Comparison of ENCODE assay signal across 12 mouse cellular contexts in the genomic region with DNA sequence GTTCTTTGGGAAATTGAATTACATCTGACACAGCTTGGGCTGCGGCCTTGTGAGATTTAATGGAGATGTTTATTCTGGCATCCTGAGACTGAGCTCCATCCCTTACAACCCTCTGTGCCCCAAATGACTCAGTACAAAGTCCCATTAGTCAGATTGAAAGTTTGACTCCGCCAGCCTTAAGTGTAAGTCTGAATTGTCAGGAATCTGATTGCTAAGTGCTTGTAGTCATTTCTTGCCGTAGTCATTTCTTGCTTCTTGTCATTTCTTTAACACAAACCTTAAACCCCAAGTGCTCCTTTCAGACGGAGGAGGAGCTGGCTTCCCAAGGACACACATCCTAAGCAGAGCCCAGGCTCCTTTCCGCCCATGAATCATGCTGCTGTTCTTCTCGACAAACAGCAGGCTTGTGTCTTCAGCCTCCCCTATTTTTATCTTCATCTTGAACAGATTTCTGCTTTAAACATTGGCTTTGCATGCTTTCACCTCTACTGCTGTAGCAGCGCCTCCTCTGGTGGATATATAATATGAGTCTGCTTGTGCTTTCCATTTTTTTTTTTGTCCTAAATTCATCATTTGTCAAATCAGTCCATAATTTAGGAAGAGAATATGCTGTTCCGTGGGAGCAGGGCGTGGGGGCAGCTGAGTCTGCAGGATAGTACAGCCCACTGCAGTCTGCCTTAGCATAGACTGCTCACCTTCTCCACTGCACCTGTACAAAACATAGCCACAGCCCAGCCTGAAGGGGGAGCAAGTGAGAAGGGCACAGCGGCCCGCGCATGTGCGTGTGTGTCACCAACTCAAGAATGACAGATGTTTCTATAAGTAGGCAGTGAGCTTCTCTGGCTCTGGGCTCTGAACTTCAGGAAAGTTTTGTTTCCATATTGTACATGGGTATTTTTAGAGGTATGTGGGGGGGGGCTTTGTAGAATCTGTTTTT.
A peak's percentile ranks its signal among the peaks of the same experiment; 100 is the strongest.
DNase-seq lines count a peak whose midpoint lies in the region; ATAC-seq and TF ChIP-seq lines count a peak whose summit lies in the region.
"Had no signal": no experiment of that assay in that cellular context is flagged by ENCODE, and none has a peak within 500 bp of the region (broad histone marks: within the 10 kb centered on the region; RNA-seq: fewer than 3 reads in every experiment).

No protein-coding gene starts in this region.

- WGBS in kidney, adult 2 months = 82% methylated on average over 13 of the region's 13 CpGs

- intact Hi-C loops in gastrocnemius, postnatal 14 days (cut with DNase I; ENCODE audit: low total_unique reads) = no loop called here

- TF ChIP-seq POLR2A in kidney, adult 2 months (IDR thresholded peaks at IDR 0.05; ENCODE audit: low read depth, low read length) = no peak
- no peak for TF ChIP-seq POLR2A in testis, adult 2 months (IDR thresholded peaks at IDR 0.05; ENCODE audit: control insufficient read depth, low read depth, low read length)

- no peak for ATAC-seq in megakaryocyte-erythroid progenitor cell, adult 5-6 weeks (replicated peaks; ENCODE audit: low FRiP score, low TSS enrichment, poor library complexity, severe bottlenecking)
- ATAC-seq: Patski had no signal

- H3K27ac ChIP-seq in kidney, adult 2 months (ENCODE audit: insufficient read depth, low read depth, low read length) = no peak overlapping the region; the same call in 1 of the 2 replicates
- H3K27ac ChIP-seq in testis, adult 2 months (ENCODE audit: control insufficient read depth, insufficient read depth, low read depth, low read length) = peak overlapping the region; percentile 29; the same call in 1 of the 2 replicates
- H3K27ac ChIP-seq: embryonic facial prominence, embryonic 12.5 days had no signal

- no peak overlapping the region for H3K4me3 ChIP-seq in kidney, adult 2 months (ENCODE audit: insufficient read depth, low read depth, low read length)
- no peak overlapping the region for H3K4me3 ChIP-seq in testis, adult 2 months (ENCODE audit: control insufficient read depth, low read depth, low read length)
- H3K4me3 ChIP-seq: embryonic facial prominence, embryonic 12.5 days had no signal

- H3K27me3 ChIP-seq in kidney, adult 2 months (replicated peaks; ENCODE audit: control insufficient read depth, insufficient read depth, low read length) = no peaks in the 10 kb centered on the region
- H3K27me3 ChIP-seq in testis, adult 2 months (ENCODE audit: control insufficient read depth, insufficient read depth, low read length) = no peaks in the 10 kb centered on the region
- H3K27me3 ChIP-seq: embryonic facial prominence, embryonic 12.5 days; Patski had no signal

- no peak for TF ChIP-seq CTCF in kidney, adult 2 months (conservative IDR thresholded peaks at IDR 0.05; ENCODE audit: insufficient read depth, insufficient read length, low read depth, low read length)
- TF ChIP-seq CTCF in testis, adult 2 months (IDR thresholded peaks at IDR 0.05; ENCODE audit: control insufficient read depth, insufficient read depth, insufficient replicate concordance, low read depth, low read length) = peak; percentile 27; the same call in 1 of the 2 replicates

- H3K4me1 ChIP-seq in kidney, adult 2 months (ENCODE audit: control insufficient read depth, insufficient read depth, low read length) = no peaks in the 10 kb centered on the region
- H3K4me1 ChIP-seq in testis, adult 2 months (ENCODE audit: control insufficient read depth, insufficient read depth, low read length) = no peaks in the 10 kb centered on the region
- H3K4me1 ChIP-seq: embryonic facial prominence, embryonic 12.5 days had no signal

- peak; percentile 43 for DNase-seq in kidney, adult 2 months
- DNase-seq in kidney, adult 11 months = no peak
- no peak for DNase-seq in testis, postnatal 10 days (ENCODE audit: low spot score)
- peak; percentile 37 to 67 for DNase-seq in frontal cortex, adult 2 months (ENCODE audit: extremely low spot score in 1 of 2, low spot score in 1 of 2)
- no peak for DNase-seq in layer of hippocampus, postnatal 36 days
- DNase-seq in gastrocnemius, postnatal 14 days = no peak
- DNase-seq: cerebellum, adult 11-12 months; heart, postnatal 14 days had no signal

- H3K36me3 ChIP-seq in kidney, adult 2 months (ENCODE audit: control insufficient read depth, insufficient read depth, low read length) = no peaks in the 10 kb centered on the region
- no peaks in the 10 kb centered on the region for H3K36me3 ChIP-seq in testis, adult 2 months (ENCODE audit: control insufficient read depth, insufficient read depth, low read length)

Comparison
In these comparisons a context has a peak if more than half of its experiments do, and no peak if none do; other contexts are left out.
1. DNase-seq: peak in kidney, adult 2 months (single experiment) and frontal cortex, adult 2 months (2 of 2); none in kidney, adult 11 months (single experiment), testis, postnatal 10 days (single experiment), layer of hippocampus, postnatal 36 days (0 of 2) and gastrocnemius, postnatal 14 days (single experiment).